Mouse (Mus musculus) heart, embryonic 15.5 days (tissue): ENCODE measurements around the gene Napsa. TPM values are rescaled to one million over a fixed set of nuclear protein-coding genes. Genes with fewer than 3 reads are reported as not detected.
A peak's percentile ranks its signal among the peaks of the same experiment; 100 is the strongest.

Experiments
- ATAC-seq: fragments of 200-750 bp; cut with Nextera tagmentation; replicated peaks from 2 replicates; pipeline ENCODE4 v1.8.0; 2017; ENCODE audit warnings: low read depth, moderate TSS enrichment; ENCODE audit not compliant: insufficient number of reproducible peaks, insufficient read depth, low FRiP score
- H3K27ac ChIP-seq: fragments of 300-500 bp; sonication (generic); 2 replicates; pipeline ENCODE4 v1.5.1; 2015; ENCODE audit warnings: mild to moderate bottlenecking, inconsistent platforms
- H3K27me3 ChIP-seq: fragments of 300-500 bp; sonication (generic); 2 replicates; pipeline ENCODE4 v1.6.1; 2015; ENCODE audit warnings: inconsistent platforms
- H3K36me3 ChIP-seq: fragments of 300-500 bp; sonication (generic); 2 replicates; pipeline ENCODE4 v1.6.1; 2015; ENCODE audit warnings: mild to moderate bottlenecking, inconsistent platforms
- H3K4me1 ChIP-seq: fragments of 300-500 bp; sonication (generic); replicated peaks from 2 replicates; pipeline ENCODE4 v1.6.1; 2015; ENCODE audit warnings: inconsistent platforms
- H3K4me2 ChIP-seq: fragments of 300-500 bp; sonication (generic); 2 replicates; pipeline ENCODE4 v1.6.1; 2015; ENCODE audit warnings: inconsistent platforms, mild to moderate bottlenecking, moderate library complexity
- H3K4me3 ChIP-seq: fragments of 300-500 bp; sonication (generic); 2 replicates; pipeline ENCODE4 v1.5.1; 2015; ENCODE audit warnings: mild to moderate bottlenecking, inconsistent platforms
- H3K9ac ChIP-seq: fragments of 300-500 bp; sonication (generic); 2 replicates; pipeline ENCODE4 v1.6.1; 2015; ENCODE audit warnings: mild to moderate bottlenecking, inconsistent platforms
- H3K9me3 ChIP-seq: fragments of 300-500 bp; sonication (generic); replicated peaks from 2 replicates; pipeline ENCODE4 v1.6.1; 2016; ENCODE audit warnings: inconsistent platforms
- WGBS: fragments of 180-500 bp; shearing (Covaris S2); methylation state at CpG from one replicate; pipeline ENCODE4 v1.1.7; 2015; ENCODE audit warnings: mixed read lengths; 5-methylcytosine and 5-hydroxymethylcytosine counted together
- polyA plus RNA-seq: library from polyadenylated mRNA; unstranded; fragments of >200 nt; fragmentation: Nextera tagmentation; extraction: Ambion mirVana; gene quantifications from 2 replicates; pipeline ENCODE4 v1.2.1, GENCODE M21; 2015

Gene Napsa
- polyA plus RNA-seq, 1 experiment from 2014 or later: 1.7 TPM

DNA sequence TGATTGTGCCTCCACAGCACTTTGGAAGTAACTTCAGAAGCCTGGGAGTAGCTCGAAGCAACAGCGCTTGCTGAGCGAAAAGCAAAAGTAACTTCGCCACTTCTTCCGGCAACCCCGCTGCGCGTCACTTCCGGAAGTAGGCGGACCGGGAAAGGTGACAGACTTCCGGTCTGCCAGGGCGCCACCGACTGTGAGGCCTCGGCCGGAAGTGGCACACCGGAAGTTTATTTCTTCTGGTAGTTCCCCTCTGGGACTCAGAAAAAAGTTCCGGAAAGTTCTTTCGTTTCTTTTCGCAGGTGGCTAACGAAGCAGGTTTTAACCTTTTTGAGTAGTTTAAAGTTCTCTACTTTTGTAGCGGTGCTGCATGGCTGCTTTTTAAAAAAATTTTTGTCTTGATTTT lies 18.4 kb upstream of the Napsa start, which contains the start of gene Nr1h2:
Gene Nr1h2, minus strand, starts transcription at position 126 of the 400 bp plus-strand sequence.
- WGBS: under 1% methylated on average over 22 of the region's 22 CpGs
- peak within 1 kb of the TSS; percentile 86 for H3K4me3 ChIP-seq
- peaks cover 16% of the 10 kb centered on the region for H3K4me1 ChIP-seq
- peaks cover 31% of the 10 kb centered on the region for H3K36me3 ChIP-seq
- no peaks in the 10 kb centered on the region for H3K9me3 ChIP-seq
- peak within 1 kb of the TSS; percentile 79 for H3K9ac ChIP-seq
- ATAC-seq: peak; percentile 82
- H3K4me2 ChIP-seq: peak within 1 kb of the TSS; percentile 70
- peak within 1 kb of the TSS; percentile 98 for H3K27ac ChIP-seq
- H3K27me3 ChIP-seq: 0 out of 2 replicates have a peak, but pooled peaks cover 3% of the 10 kb centered on the region

DNA sequence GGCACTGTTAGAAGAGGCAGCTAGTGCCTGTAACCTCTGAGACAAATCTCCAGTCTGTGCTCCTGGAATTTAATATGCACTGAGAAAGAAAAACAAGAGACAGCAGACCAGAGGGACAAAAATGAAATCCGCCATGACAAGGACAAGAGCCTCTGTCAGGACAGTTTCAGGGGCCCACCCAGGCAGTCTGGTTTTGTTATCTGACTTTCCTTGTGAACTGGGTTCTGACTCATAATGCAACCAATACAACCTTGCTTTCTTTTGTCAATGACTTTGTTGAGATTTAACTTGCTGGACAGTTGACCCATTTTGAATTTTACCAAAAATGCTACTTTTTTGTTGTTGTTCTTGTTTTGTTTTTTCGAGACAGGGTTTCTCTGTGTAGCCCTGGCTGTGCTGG lies 14.6 kb upstream of the Napsa start:
- WGBS: 60% methylated on average over 2 of the region's 2 CpGs
- no peaks in the 10 kb centered on the region for H3K36me3 ChIP-seq
- H3K4me1 ChIP-seq: peaks cover 11% of the 10 kb centered on the region
- H3K4me2 ChIP-seq: no peak overlapping the region
- H3K9me3 ChIP-seq: no peaks in the 10 kb centered on the region
- H3K4me3 ChIP-seq: no peak overlapping the region
- H3K9ac ChIP-seq: no peak overlapping the region
- H3K27ac ChIP-seq: no peak overlapping the region
- no peak for ATAC-seq
- 0 out of 2 replicates have a peak, but pooled peaks cover 3% of the 10 kb centered on the region for H3K27me3 ChIP-seq

- no peaks in the 10 kb centered on the region for H3K36me3 ChIP-seq
- no peak overlapping the region for H3K4me2 ChIP-seq
- 51% methylated on average over 18 of the region's 18 CpGs for WGBS
- no peaks in the 10 kb centered on the region for H3K9me3 ChIP-seq
- no peak overlapping the region for H3K27ac ChIP-seq
- H3K27me3 ChIP-seq: no peaks in the 10 kb centered on the region
- H3K9ac ChIP-seq: no peak overlapping the region
- no peaks in the 10 kb centered on the region for H3K4me1 ChIP-seq
- no peak for ATAC-seq
- no peak overlapping the region for H3K4me3 ChIP-seq
Observed at GRCm38 (mm10) chr7:44560435-44561400, 11.5 kb upstream of the Napsa start.

DNA sequence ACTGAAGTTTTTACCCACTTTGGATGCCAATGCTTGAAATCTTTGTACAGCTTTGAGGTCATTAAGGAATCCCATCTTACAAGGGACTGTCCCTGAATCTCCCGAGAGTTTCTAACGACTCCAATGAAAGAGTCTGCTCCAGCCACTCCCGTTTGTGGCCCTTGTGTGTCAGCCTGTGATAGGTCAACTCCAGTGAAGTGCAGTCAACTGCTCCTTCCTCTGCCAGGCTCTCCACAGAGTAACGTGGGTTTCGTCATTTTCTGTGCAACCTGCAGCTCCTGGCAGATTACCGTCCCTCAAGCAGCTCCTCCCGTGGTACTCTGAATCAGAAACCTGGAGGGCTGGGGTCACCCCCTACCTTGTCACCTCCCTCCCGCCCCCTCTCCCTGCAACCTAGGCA lies 8.9 kb upstream of the Napsa start:
- peaks cover 10% of the 10 kb centered on the region; the same call in 1 of the 2 replicates for H3K27me3 ChIP-seq
- WGBS: 42% methylated on average over 8 of the region's 8 CpGs
- no peak overlapping the region for H3K4me3 ChIP-seq
- no peak overlapping the region for H3K27ac ChIP-seq
- no peaks in the 10 kb centered on the region for H3K4me1 ChIP-seq
- no peak overlapping the region for H3K4me2 ChIP-seq
- H3K36me3 ChIP-seq: no peaks in the 10 kb centered on the region
- no peaks in the 10 kb centered on the region for H3K9me3 ChIP-seq
- ATAC-seq: no peak
- H3K9ac ChIP-seq: no peak overlapping the region

DNA sequence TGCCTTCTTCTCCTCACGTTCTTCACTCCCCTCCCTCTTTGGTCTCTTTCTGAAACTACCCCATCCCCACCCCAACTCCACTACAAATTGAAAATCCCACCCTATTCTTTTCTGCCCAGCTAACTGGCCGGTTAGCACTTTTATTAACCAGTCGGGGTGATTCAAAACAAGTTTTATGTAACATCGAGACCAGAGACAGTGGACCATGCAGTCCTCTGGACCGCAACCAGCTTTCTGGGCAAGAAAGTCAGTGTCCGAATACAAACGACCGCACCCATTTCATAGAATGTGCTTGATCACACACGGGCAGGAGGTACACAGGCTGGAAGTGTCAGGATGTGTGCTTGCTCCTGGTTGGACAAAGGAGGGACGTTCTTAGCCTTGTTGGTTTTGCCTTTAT lies 7.7 kb upstream of the Napsa start:
- no peak for ATAC-seq
- Histone ChIP-seq H3K9ac (no peak overlapping the region), H3K4me2 (no peak overlapping the region), H3K36me3 (no peaks in the 10 kb centered on the region), H3K4me3 (no peak overlapping the region), H3K27me3 (peaks cover 16% of the 10 kb centered on the region), H3K4me1 (no peaks in the 10 kb centered on the region), H3K9me3 (no peaks in the 10 kb centered on the region), H3K27ac (no peak overlapping the region)
- WGBS: 75% methylated on average over 10 of the region's 10 CpGs

DNA sequence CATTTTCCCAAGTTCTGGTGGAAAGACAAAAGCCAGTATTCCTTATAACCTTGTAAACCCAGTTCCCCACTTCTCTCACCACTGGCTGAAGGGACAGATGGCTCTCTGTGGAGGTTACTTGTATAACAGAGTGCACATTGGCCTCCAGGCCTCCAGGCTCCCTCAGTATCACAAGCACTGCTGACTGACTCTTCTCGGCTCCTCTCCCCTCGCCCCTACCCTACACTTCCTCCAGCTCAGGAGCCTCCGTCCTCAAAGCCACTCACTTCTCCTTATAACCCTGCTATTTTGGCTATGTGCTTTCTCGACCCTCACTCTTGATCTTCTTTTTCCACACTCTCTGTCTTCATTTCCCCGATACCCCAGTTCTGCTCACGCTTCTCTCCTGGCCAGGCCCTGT lies 6.8 kb upstream of the Napsa start:
- Histone ChIP-seq H3K36me3 (no peaks in the 10 kb centered on the region), H3K27me3 (peaks cover 16% of the 10 kb centered on the region), H3K4me1 (no peaks in the 10 kb centered on the region), H3K4me3 (no peak overlapping the region), H3K27ac (no peak overlapping the region), H3K9ac (no peak overlapping the region), H3K4me2 (no peak overlapping the region), H3K9me3 (no peaks in the 10 kb centered on the region)
- 58% methylated on average over 6 of the region's 6 CpGs for WGBS
- ATAC-seq: no peak

- H3K4me2 ChIP-seq: no peak overlapping the region
- H3K36me3 ChIP-seq: no peaks in the 10 kb centered on the region
- H3K9me3 ChIP-seq: no peaks in the 10 kb centered on the region
- H3K27ac ChIP-seq: no peak overlapping the region
- no peak overlapping the region for H3K4me3 ChIP-seq
- no peaks in the 10 kb centered on the region for H3K4me1 ChIP-seq
- H3K27me3 ChIP-seq: peaks cover 16% of the 10 kb centered on the region
- WGBS: 64% methylated on average over 9 of the region's 9 CpGs
- ATAC-seq: no peak
- H3K9ac ChIP-seq: no peak overlapping the region
Observed at GRCm38 (mm10) chr7:44568803-44569202, 3.4 kb upstream of the Napsa start.

GRCm38 (mm10) chr7:44570989-44571388 lies 1.2 kb upstream of the Napsa start:
- Histone ChIP-seq H3K27me3 (peaks cover 16% of the 10 kb centered on the region), H3K36me3 (no peaks in the 10 kb centered on the region), H3K4me3 (no peak overlapping the region), H3K9ac (no peak overlapping the region), H3K4me2 (no peak overlapping the region), H3K9me3 (no peaks in the 10 kb centered on the region), H3K27ac (no peak overlapping the region), H3K4me1 (no peaks in the 10 kb centered on the region)
- no peak for ATAC-seq
- WGBS: 70% methylated on average over 6 of the region's 6 CpGs

DNA sequence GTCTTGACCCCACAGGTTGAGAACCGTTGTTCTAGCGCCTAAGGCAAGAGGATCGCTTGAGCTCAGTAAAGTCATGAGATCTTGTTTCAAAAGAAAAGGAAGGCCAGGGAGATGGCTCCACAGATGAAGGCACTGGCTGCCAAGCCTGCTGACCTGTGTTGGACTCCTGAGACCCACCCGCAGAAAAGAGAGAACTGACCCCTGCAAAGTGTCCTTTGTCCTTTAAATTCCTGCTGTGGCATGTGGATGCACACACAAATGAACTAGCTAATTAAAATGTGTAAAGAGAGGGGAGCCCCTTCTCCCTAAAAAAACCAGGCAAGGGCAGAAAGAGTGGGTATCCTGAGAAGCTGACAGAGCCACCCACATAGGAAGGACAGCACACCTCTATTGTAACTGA lies 369 bp upstream of the Napsa start:
- WGBS: 67% methylated on average over 4 of the region's 4 CpGs
- Histone ChIP-seq H3K4me3 (no peak overlapping the region), H3K4me1 (no peaks in the 10 kb centered on the region), H3K36me3 (no peaks in the 10 kb centered on the region), H3K27ac (no peak overlapping the region), H3K27me3 (peaks cover 17% of the 10 kb centered on the region), H3K4me2 (no peak overlapping the region), H3K9ac (no peak overlapping the region), H3K9me3 (no peaks in the 10 kb centered on the region)
- ATAC-seq: no peak

- 70% methylated on average over 5 of the region's 5 CpGs for WGBS
- Histone ChIP-seq H3K36me3 (no peaks in the 10 kb centered on the region), H3K27ac (no peak overlapping the region), H3K4me2 (no peak overlapping the region), H3K27me3 (peaks cover 12% of the 10 kb centered on the region), H3K9me3 (no peaks in the 10 kb centered on the region), H3K4me1 (no peaks in the 10 kb centered on the region), H3K4me3 (no peak overlapping the region), H3K9ac (no peak overlapping the region)
- no peak for ATAC-seq
Observed at GRCm38 (mm10) chr7:44572956-44573484, 840 bp downstream of the Napsa start.

DNA sequence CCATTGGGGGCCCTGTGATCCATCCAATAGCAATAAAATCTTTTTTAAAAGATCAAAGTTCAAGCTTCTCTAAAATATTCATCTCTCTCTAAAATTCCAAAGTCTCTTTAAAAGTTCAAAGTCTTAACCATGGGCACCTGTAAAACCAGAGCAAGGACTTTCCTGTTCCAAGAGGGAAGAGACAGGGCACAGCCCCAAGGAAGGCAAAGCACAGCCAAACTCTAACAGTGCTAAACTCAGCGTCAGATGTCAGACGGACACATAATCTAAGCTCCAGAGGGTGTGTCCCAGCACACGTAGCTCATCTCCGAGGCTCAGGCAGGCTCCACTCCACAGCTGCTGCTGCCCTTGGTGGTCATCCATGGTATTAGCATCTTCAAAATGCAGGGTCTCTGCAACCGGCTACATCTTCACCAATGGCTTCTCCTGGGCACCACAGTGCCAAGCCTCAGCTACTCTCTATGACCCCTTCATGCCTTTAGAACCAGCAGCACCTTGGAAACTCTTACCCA lies 4.2 kb downstream of the Napsa start:
- ATAC-seq: no peak
- WGBS: 34% methylated on average over 5 of the region's 5 CpGs
- Histone ChIP-seq H3K4me3 (no peak overlapping the region), H3K27me3 (peaks cover 11% of the 10 kb centered on the region), H3K36me3 (no peaks in the 10 kb centered on the region), H3K9me3 (no peaks in the 10 kb centered on the region), H3K4me1 (no peaks in the 10 kb centered on the region), H3K4me2 (no peak overlapping the region), H3K9ac (no peak overlapping the region), H3K27ac (no peak overlapping the region)
